Mouse (Mus musculus): ENCODE measurements around the gene Gm13723. TPM values are rescaled to one million over a fixed set of nuclear protein-coding genes. Genes with fewer than 3 reads are reported as not detected.

Gm13723 gene
- polyA plus RNA-seq (2014; fragmentation: Nextera tagmentation; extraction: Ambion mirVana), result not detected in 2 replicates

GRCm38 (mm10) chr2:86874702-86875101 lies at the start of gene Gm13723:
Gene Gm13723 (minus strand): TSS chr2:86874802.
- Histone ChIP-seq H3K4me2 (ENCODE audit: low read depth, low read length) (no peak within 1 kb of the TSS), H3K27ac (ENCODE audit: low read depth, low read length) (no peak within 1 kb of the TSS), H3K9ac (replicated peaks; ENCODE audit: low read depth, low read length) (no peak within 1 kb of the TSS), H3K36me3 (ENCODE audit: control insufficient read depth, insufficient read depth, low read length) (no peaks in the 10 kb centered on the region), H3K4me1 (ENCODE audit: control insufficient read depth, insufficient read depth, low read length) (no peaks in the 10 kb centered on the region), H3K4me3 (ENCODE audit: low read depth, low read length) (no peak within 1 kb of the TSS), H3K9me3 (ENCODE audit: control insufficient read depth, low read length) (0 out of 2 replicates have a peak, but pooled peaks cover 2% of the 10 kb centered on the region), H3K27me3 (ENCODE audit: control insufficient read depth, insufficient read depth, low read length) (no peaks in the 10 kb centered on the region)
- 59% methylated on average over 1 of the region's 1 CpGs for WGBS
- no peak for ATAC-seq (ENCODE audit: low read depth)

DNA sequence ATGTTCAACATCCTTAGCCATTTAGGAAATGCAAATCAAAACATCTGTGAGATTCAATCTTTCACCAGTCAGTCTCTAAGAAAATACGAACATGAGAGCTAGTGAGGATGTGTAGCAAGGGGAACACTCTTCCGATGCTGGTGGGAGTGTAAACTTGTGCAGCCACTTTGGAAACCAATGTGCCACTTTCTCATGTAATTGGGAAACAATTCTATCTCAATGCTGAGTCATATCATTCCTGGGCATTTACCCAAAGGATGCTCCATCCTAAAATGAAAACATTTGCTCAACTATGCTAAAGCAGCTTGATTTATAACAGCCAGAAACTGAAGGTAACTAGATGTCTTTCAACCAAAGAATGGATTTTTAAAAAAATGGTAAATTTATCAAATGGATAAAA lies 31.0 kb upstream of the Gm13723 start:
- Histone ChIP-seq H3K27me3 (ENCODE audit: control insufficient read depth, insufficient read depth, low read length) (no peaks in the 10 kb centered on the region), H3K4me3 (ENCODE audit: low read depth, low read length) (no peak overlapping the region), H3K9ac (replicated peaks; ENCODE audit: low read depth, low read length) (no peak overlapping the region), H3K9me3 (ENCODE audit: control insufficient read depth, low read length) (no peaks in the 10 kb centered on the region), H3K27ac (ENCODE audit: low read depth, low read length) (no peak overlapping the region), H3K4me1 (ENCODE audit: control insufficient read depth, insufficient read depth, low read length) (no peaks in the 10 kb centered on the region), H3K36me3 (ENCODE audit: control insufficient read depth, insufficient read depth, low read length) (no peaks in the 10 kb centered on the region), H3K4me2 (ENCODE audit: low read depth, low read length) (no peak overlapping the region)
- no peak for ATAC-seq (ENCODE audit: low read depth)
- WGBS, result 86% methylated on average over 2 of the region's 2 CpGs

DNA sequence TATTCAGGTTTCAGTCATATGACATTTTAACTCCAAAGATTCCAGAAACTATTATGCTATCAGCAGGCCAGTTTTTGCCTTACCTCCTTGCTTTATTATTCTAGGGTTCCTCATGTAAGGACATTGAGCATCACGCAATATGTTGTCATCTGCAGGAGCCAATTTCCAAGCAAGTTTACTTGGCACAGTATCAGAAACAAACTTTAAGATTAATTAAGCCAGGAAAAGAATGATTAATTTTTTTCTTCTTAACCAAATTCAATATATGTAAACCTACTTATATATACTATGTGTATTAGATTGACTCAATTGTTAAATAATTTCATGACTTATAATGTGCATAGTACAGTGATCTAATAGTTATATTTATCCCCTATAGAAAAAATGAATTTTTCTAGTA lies 17.5 kb upstream of the Gm13723 start, which contains the start of gene Olfr1097:
Gene Olfr1097, minus strand, starts transcription at position 101 of the 400 bp plus-strand sequence.
- 92% methylated on average over 1 of the region's 1 CpGs for WGBS
- Histone ChIP-seq H3K9me3 (ENCODE audit: control insufficient read depth, low read length) (no peaks in the 10 kb centered on the region), H3K4me2 (ENCODE audit: low read depth, low read length) (no peak within 1 kb of the TSS), H3K36me3 (ENCODE audit: control insufficient read depth, insufficient read depth, low read length) (no peaks in the 10 kb centered on the region), H3K9ac (replicated peaks; ENCODE audit: low read depth, low read length) (no peak within 1 kb of the TSS), H3K27me3 (ENCODE audit: control insufficient read depth, insufficient read depth, low read length) (no peaks in the 10 kb centered on the region), H3K4me1 (ENCODE audit: control insufficient read depth, insufficient read depth, low read length) (no peaks in the 10 kb centered on the region), H3K27ac (ENCODE audit: low read depth, low read length) (no peak within 1 kb of the TSS), H3K4me3 (ENCODE audit: low read depth, low read length) (no peak within 1 kb of the TSS)
- no peak for ATAC-seq (ENCODE audit: low read depth)

- Histone ChIP-seq H3K4me3 (ENCODE audit: low read depth, low read length) (no peak within 1 kb of the TSS), H3K4me1 (ENCODE audit: control insufficient read depth, insufficient read depth, low read length) (no peaks in the 10 kb centered on the region), H3K9ac (replicated peaks; ENCODE audit: low read depth, low read length) (no peak within 1 kb of the TSS), H3K36me3 (ENCODE audit: control insufficient read depth, insufficient read depth, low read length) (no peaks in the 10 kb centered on the region), H3K4me2 (ENCODE audit: low read depth, low read length) (no peak within 1 kb of the TSS), H3K27ac (ENCODE audit: low read depth, low read length) (no peak within 1 kb of the TSS), H3K9me3 (ENCODE audit: control insufficient read depth, low read length) (no peaks in the 10 kb centered on the region), H3K27me3 (ENCODE audit: control insufficient read depth, insufficient read depth, low read length) (no peaks in the 10 kb centered on the region)
- ATAC-seq (ENCODE audit: low read depth), result no peak
- 90% methylated on average over 3 of the region's 3 CpGs for WGBS
Observed at GRCm38 (mm10) chr2:86851596-86851995, 23.0 kb downstream of the Gm13723 start, which contains the start of gene Olfr1095. Gene Olfr1095 (minus strand): TSS chr2:86851696.

DNA sequence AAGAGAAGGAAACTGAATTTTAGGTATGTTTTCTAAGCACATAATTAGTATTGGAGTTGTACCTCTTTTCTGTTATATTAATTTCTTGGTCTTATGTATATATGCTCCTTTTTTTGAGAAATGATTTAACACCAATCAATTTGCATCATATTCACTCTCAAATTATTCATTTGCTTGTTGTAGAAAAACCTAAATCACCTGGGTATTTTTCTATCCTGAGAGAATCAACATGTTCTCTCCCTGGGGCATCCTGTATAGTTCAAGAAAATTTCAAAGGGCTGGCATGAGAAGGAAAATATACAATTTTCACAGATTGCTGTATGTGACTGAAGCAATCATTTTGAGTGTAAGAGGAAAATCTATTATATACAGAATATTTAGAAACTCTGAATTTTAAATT lies 50.2 kb downstream of the Gm13723 start, which contains the start of gene Olfr1094:
Gene Olfr1094, plus strand, starts transcription at position 301 of the 400 bp plus-strand sequence.
- H3K27ac ChIP-seq (ENCODE audit: low read depth, low read length), result no peak within 1 kb of the TSS
- H3K9ac ChIP-seq (replicated peaks; ENCODE audit: low read depth, low read length), result no peak within 1 kb of the TSS
- no peaks in the 10 kb centered on the region for H3K36me3 ChIP-seq (ENCODE audit: control insufficient read depth, insufficient read depth, low read length)
- H3K4me1 ChIP-seq (ENCODE audit: control insufficient read depth, insufficient read depth, low read length), result no peaks in the 10 kb centered on the region
- H3K4me3 ChIP-seq (ENCODE audit: low read depth, low read length), result no peak within 1 kb of the TSS
- no peaks in the 10 kb centered on the region for H3K27me3 ChIP-seq (ENCODE audit: control insufficient read depth, insufficient read depth, low read length)
- ATAC-seq (ENCODE audit: low read depth), result no peak
- no peak within 1 kb of the TSS for H3K4me2 ChIP-seq (ENCODE audit: low read depth, low read length)
- no peaks in the 10 kb centered on the region for H3K9me3 ChIP-seq (ENCODE audit: control insufficient read depth, low read length)

Other genes starting within 250 kb of the Gm13723 start
- gene Olfr1084, start 235.1 kb downstream of the Gm13723 start, polyA plus RNA-seq (2014; fragmentation: Nextera tagmentation; extraction: Ambion mirVana), result not detected in 2 replicates
- not detected in 2 replicates for gene Olfr1085, start 212.8 kb downstream of the Gm13723 start, polyA plus RNA-seq (2014; fragmentation: Nextera tagmentation; extraction: Ambion mirVana)
- not detected in 2 replicates for gene Olfr1086, start 194.7 kb downstream of the Gm13723 start, polyA plus RNA-seq (2014; fragmentation: Nextera tagmentation; extraction: Ambion mirVana)
- not detected in 2 replicates for gene Olfr1087, start 176.4 kb downstream of the Gm13723 start, polyA plus RNA-seq (2014; fragmentation: Nextera tagmentation; extraction: Ambion mirVana)
- not detected in 2 replicates for gene Olfr1089, start 141.1 kb downstream of the Gm13723 start, polyA plus RNA-seq (2014; fragmentation: Nextera tagmentation; extraction: Ambion mirVana)
- not detected in 2 replicates for gene Olfr1090, start 115.8 kb downstream of the Gm13723 start, polyA plus RNA-seq (2014; fragmentation: Nextera tagmentation; extraction: Ambion mirVana)
- gene Olfr1093, start 92.3 kb downstream of the Gm13723 start, polyA plus RNA-seq (2014; fragmentation: Nextera tagmentation; extraction: Ambion mirVana), result not detected in 2 replicates
- gene Olfr141, start 64.8 kb downstream of the Gm13723 start, polyA plus RNA-seq (2014; fragmentation: Nextera tagmentation; extraction: Ambion mirVana), result not detected in 2 replicates
- not detected in 2 replicates for gene Olfr1094, start 50.1 kb downstream of the Gm13723 start, polyA plus RNA-seq (2014; fragmentation: Nextera tagmentation; extraction: Ambion mirVana)
- gene Olfr1095, start 23.1 kb downstream of the Gm13723 start, polyA plus RNA-seq (2014; fragmentation: Nextera tagmentation; extraction: Ambion mirVana), result not detected in 2 replicates
- not detected in 2 replicates for gene Olfr1097, start 17.4 kb upstream of the Gm13723 start, polyA plus RNA-seq (2014; fragmentation: Nextera tagmentation; extraction: Ambion mirVana)
- gene Olfr1098, start 49.7 kb upstream of the Gm13723 start, polyA plus RNA-seq (2014; fragmentation: Nextera tagmentation; extraction: Ambion mirVana), result not detected in 2 replicates
- not detected in 2 replicates for gene Olfr1099, start 85.9 kb upstream of the Gm13723 start, polyA plus RNA-seq (2014; fragmentation: Nextera tagmentation; extraction: Ambion mirVana)
- not detected in 2 replicates for gene Olfr1100, start 105.2 kb upstream of the Gm13723 start, polyA plus RNA-seq (2014; fragmentation: Nextera tagmentation; extraction: Ambion mirVana)
- gene Olfr1101, start 116.4 kb upstream of the Gm13723 start, polyA plus RNA-seq (2014; fragmentation: Nextera tagmentation; extraction: Ambion mirVana), result not detected in 2 replicates
- gene Olfr1102, start 123.6 kb upstream of the Gm13723 start, polyA plus RNA-seq (2014; fragmentation: Nextera tagmentation; extraction: Ambion mirVana), result not detected in 2 replicates
- not detected in 2 replicates for gene Olfr1104, start 152.3 kb upstream of the Gm13723 start, polyA plus RNA-seq (2014; fragmentation: Nextera tagmentation; extraction: Ambion mirVana)
- gene Olfr1105, start 161.7 kb upstream of the Gm13723 start, polyA plus RNA-seq (2014; fragmentation: Nextera tagmentation; extraction: Ambion mirVana), result not detected in 2 replicates
- not detected in 2 replicates for gene Olfr1106, start 177.5 kb upstream of the Gm13723 start, polyA plus RNA-seq (2014; fragmentation: Nextera tagmentation; extraction: Ambion mirVana)
- not detected in 2 replicates for gene Olfr1107, start 201.0 kb upstream of the Gm13723 start, polyA plus RNA-seq (2014; fragmentation: Nextera tagmentation; extraction: Ambion mirVana)
- not detected in 2 replicates for gene Olfr1109, start 221.2 kb upstream of the Gm13723 start, polyA plus RNA-seq (2014; fragmentation: Nextera tagmentation; extraction: Ambion mirVana)
- not detected in 2 replicates for gene Olfr259, start 239.8 kb upstream of the Gm13723 start, polyA plus RNA-seq (2014; fragmentation: Nextera tagmentation; extraction: Ambion mirVana)